Mouse (Mus musculus): ENCODE results near the gene Ell2. TPM values are rescaled to one million over a fixed set of nuclear protein-coding genes. Genes with fewer than 3 reads are reported as not detected.

Gene Ell2
- polyA plus RNA-seq, 1 experiment from 2014 or later, result 34.2 TPM

- 46% methylated on average over 4 of the region's 4 CpGs for WGBS (ENCODE audit: insufficient replicate concordance)
- Histone ChIP-seq H3K4me2 (no peak overlapping the region), H3K27ac (replicated peaks) (peak overlapping the region; percentile 67), H3K27me3 (no peaks in the 10 kb centered on the region), H3K9ac (no peak overlapping the region), H3K9me3 (replicated peaks) (no peaks in the 10 kb centered on the region), H3K4me1 (replicated peaks) (peaks cover 90% of the 10 kb centered on the region), H3K36me3 (replicated peaks) (peaks cover 28% of the 10 kb centered on the region), H3K4me3 (replicated peaks) (no peak overlapping the region)
- no peak for ATAC-seq (ENCODE audit: insufficient read depth)
Observed at GRCm38 (mm10) chr13:75744065-75744464, 37.5 kb downstream of the Ell2 start.

DNA sequence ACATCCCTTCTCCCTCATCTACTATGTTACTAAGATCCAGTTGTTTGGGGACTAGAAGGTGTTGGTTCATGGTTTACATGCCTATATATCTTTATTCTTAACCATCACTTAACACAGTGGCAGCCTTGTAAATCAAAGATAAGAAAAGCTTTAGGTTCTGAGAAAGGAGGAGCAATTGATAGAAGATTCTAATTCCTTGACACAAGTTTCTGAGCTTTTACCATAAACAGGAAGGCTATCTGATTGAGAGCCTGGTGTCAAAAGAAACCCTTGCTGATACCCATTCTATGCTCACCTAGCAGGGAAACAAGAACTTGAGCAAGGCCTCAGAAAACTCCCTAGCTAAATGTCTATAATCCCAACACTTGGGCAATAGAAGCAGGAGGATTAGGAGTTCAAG is 38.8 kb downstream of the Ell2 start:
- Histone ChIP-seq H3K4me2 (no peak overlapping the region), H3K4me1 (replicated peaks) (peaks cover 85% of the 10 kb centered on the region), H3K27ac (replicated peaks) (peak overlapping the region; percentile 59), H3K4me3 (replicated peaks) (no peak overlapping the region), H3K9me3 (replicated peaks) (no peaks in the 10 kb centered on the region), H3K27me3 (no peaks in the 10 kb centered on the region), H3K9ac (no peak overlapping the region), H3K36me3 (replicated peaks) (peaks cover 38% of the 10 kb centered on the region)
- no peak for ATAC-seq (ENCODE audit: insufficient read depth)

DNA sequence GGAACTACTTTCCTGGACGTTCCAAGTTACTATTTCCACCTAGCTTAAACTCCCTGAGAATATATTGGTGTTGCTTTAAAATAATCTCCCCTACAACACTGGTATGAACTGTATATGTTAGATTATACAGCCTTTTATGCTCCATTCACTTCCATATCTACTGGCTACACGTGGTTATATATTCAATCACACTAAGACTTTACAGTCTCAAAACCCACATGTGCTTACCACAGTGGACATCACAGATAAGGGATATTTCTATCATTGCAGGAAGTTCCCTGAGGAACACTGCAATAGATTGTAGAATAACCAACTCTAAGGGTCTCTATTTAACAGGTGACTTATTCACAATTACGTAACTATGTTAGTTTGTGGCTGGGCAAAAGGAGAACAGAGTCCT is 40.7 kb downstream of the Ell2 start:
- 23% methylated on average over 3 of the region's 3 CpGs for WGBS (ENCODE audit: insufficient replicate concordance)
- peaks cover 54% of the 10 kb centered on the region for H3K36me3 ChIP-seq (replicated peaks)
- peak; percentile 54 for ATAC-seq (ENCODE audit: insufficient read depth)
- no peak overlapping the region for H3K9ac ChIP-seq
- no peaks in the 10 kb centered on the region for H3K27me3 ChIP-seq
- no peaks in the 10 kb centered on the region for H3K9me3 ChIP-seq (replicated peaks)
- no peak overlapping the region for H3K4me2 ChIP-seq
- H3K4me1 ChIP-seq (replicated peaks), result peaks cover 66% of the 10 kb centered on the region
- H3K4me3 ChIP-seq (replicated peaks), result no peak overlapping the region
- peak overlapping the region; percentile 69 for H3K27ac ChIP-seq (replicated peaks)

- 0 out of 2 replicates have a peak overlapping the region, but pooled peaks have one; percentile 8 for H3K27ac ChIP-seq (replicated peaks)
- H3K27me3 ChIP-seq, result no peaks in the 10 kb centered on the region
- WGBS (ENCODE audit: insufficient replicate concordance), result 93% methylated on average over 7 of the region's 7 CpGs
- no peak for ATAC-seq (ENCODE audit: insufficient read depth)
- no peak overlapping the region for H3K4me2 ChIP-seq
- H3K9ac ChIP-seq, result no peak overlapping the region
- H3K4me3 ChIP-seq (replicated peaks), result no peak overlapping the region
- H3K4me1 ChIP-seq (replicated peaks), result peaks cover 54% of the 10 kb centered on the region
- no peaks in the 10 kb centered on the region for H3K9me3 ChIP-seq (replicated peaks)
- peaks cover 68% of the 10 kb centered on the region for H3K36me3 ChIP-seq (replicated peaks)
Observed at GRCm38 (mm10) chr13:75748685-75749084, 42.1 kb downstream of the Ell2 start.

DNA sequence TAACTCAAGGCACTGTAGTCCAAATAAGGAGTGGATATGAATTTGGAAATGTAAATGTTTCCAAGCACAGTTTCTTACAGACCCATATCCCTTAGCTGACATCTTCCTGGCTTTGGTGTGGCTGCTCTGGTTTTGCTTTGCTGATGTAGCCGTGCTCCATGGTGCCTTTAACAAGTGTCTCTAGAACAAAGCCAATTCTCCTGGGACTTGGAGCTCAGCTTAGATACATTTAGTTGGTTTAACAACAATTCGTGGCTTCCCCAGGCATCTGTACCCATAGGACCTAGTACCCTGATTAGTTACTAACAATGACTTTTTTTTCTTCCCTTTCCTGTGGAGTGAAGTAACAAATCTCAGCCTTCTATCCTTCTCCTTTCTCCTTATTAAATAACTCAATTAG is 44.2 kb downstream of the Ell2 start:
- WGBS (ENCODE audit: insufficient replicate concordance), result 86% methylated on average over 2 of the region's 2 CpGs
- ATAC-seq (ENCODE audit: insufficient read depth), result no peak
- Histone ChIP-seq H3K4me1 (replicated peaks) (peaks cover 34% of the 10 kb centered on the region), H3K36me3 (replicated peaks) (peaks cover 84% of the 10 kb centered on the region), H3K27me3 (no peaks in the 10 kb centered on the region), H3K27ac (replicated peaks) (no peak overlapping the region), H3K9ac (no peak overlapping the region), H3K9me3 (replicated peaks) (no peaks in the 10 kb centered on the region), H3K4me2 (no peak overlapping the region), H3K4me3 (replicated peaks) (no peak overlapping the region)

- no peak overlapping the region for H3K4me2 ChIP-seq
- no peaks in the 10 kb centered on the region for H3K27me3 ChIP-seq
- WGBS (ENCODE audit: insufficient replicate concordance), result 91% methylated on average over 5 of the region's 5 CpGs
- no peak overlapping the region for H3K27ac ChIP-seq (replicated peaks)
- H3K9ac ChIP-seq, result no peak overlapping the region
- no peaks in the 10 kb centered on the region for H3K9me3 ChIP-seq (replicated peaks)
- H3K36me3 ChIP-seq (replicated peaks), result peaks cover 89% of the 10 kb centered on the region
- no peak overlapping the region for H3K4me3 ChIP-seq (replicated peaks)
- ATAC-seq (ENCODE audit: insufficient read depth), result no peak
- peaks cover 20% of the 10 kb centered on the region for H3K4me1 ChIP-seq (replicated peaks)
Observed at GRCm38 (mm10) chr13:75752216-75752938, 45.8 kb downstream of the Ell2 start.

- H3K27ac ChIP-seq (replicated peaks), result no peak overlapping the region
- WGBS (ENCODE audit: insufficient replicate concordance), result 85% methylated on average over 5 of the region's 5 CpGs
Observed at GRCm38 (mm10) chr13:75754398-75754797, 47.8 kb downstream of the Ell2 start.

DNA sequence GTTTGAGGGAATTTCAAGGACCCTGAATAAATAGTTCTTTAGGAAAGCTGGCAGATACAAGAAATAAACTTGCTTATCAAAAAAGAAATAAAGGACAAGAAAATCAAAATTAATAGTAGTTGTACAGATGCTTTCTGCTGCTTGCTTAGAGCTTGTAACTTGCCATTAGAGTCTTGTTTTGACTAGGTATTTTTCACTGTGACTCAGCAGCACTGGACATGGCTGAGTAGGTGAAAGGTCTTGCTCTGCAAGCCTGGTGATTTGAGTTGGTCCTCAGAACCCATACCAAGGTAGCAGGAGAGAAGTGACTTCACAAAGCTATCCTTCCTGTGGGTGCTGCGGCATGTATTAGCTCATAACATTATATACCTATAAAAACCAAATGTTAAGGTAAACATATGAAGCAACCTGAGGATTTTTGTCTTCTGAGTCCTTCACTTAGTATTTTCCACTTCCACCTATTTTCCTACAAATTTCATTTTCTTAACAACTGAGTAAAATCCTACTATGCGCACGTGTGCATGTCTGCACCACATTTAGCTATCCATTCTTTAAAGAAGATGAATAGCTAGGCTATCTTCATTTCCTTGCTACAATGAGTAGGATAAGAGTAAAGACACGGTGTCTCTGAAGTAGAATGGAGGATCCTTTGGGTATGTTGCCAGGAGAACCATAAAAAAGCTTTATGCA is 54.4 kb downstream of the Ell2 start:
- Histone ChIP-seq H3K4me1 (replicated peaks) (0 out of 2 replicates have a peak, but pooled peaks cover 8% of the 10 kb centered on the region), H3K36me3 (replicated peaks) (peaks cover 83% of the 10 kb centered on the region), H3K9ac (no peak overlapping the region), H3K4me3 (replicated peaks) (no peak overlapping the region), H3K27ac (replicated peaks) (no peak overlapping the region; the same call in 1 of the 2 replicates), H3K4me2 (no peak overlapping the region), H3K27me3 (no peaks in the 10 kb centered on the region), H3K9me3 (replicated peaks) (no peaks in the 10 kb centered on the region)
- no peak for ATAC-seq (ENCODE audit: insufficient read depth)
- 90% methylated on average over 4 of the region's 4 CpGs for WGBS (ENCODE audit: insufficient replicate concordance)

More at GRCm38 (mm10) chr13:75754398-75754797, 47.8 kb downstream of the Ell2 start:
- Histone ChIP-seq H3K36me3 (replicated peaks) (peaks cover 83% of the 10 kb centered on the region), H3K4me2 (no peak overlapping the region), H3K9ac (no peak overlapping the region), H3K4me3 (replicated peaks) (no peak overlapping the region), H3K27me3 (no peaks in the 10 kb centered on the region), H3K4me1 (replicated peaks) (peaks cover 4% of the 10 kb centered on the region), H3K9me3 (replicated peaks) (no peaks in the 10 kb centered on the region)
- ATAC-seq (ENCODE audit: insufficient read depth), result no peak

- ATAC-seq (ENCODE audit: insufficient read depth), result no peak
- Histone ChIP-seq H3K4me1 (replicated peaks) (0 out of 2 replicates have a peak, but pooled peaks cover 8% of the 10 kb centered on the region), H3K9me3 (replicated peaks) (no peaks in the 10 kb centered on the region), H3K36me3 (replicated peaks) (peaks cover 81% of the 10 kb centered on the region), H3K27ac (replicated peaks) (no peak overlapping the region), H3K4me3 (replicated peaks) (no peak overlapping the region), H3K9ac (no peak overlapping the region), H3K27me3 (no peaks in the 10 kb centered on the region), H3K4me2 (no peak overlapping the region)
- 33% methylated on average over 4 of the region's 4 CpGs for WGBS (ENCODE audit: insufficient replicate concordance)
Observed at GRCm38 (mm10) chr13:75762759-75763158, 56.2 kb downstream of the Ell2 start.

- Histone ChIP-seq H3K9ac (no peak overlapping the region), H3K36me3 (replicated peaks) (peaks cover 80% of the 10 kb centered on the region), H3K27me3 (no peaks in the 10 kb centered on the region), H3K27ac (replicated peaks) (no peak overlapping the region), H3K4me1 (replicated peaks) (0 out of 2 replicates have a peak, but pooled peaks cover 8% of the 10 kb centered on the region), H3K4me2 (no peak overlapping the region), H3K9me3 (replicated peaks) (no peaks in the 10 kb centered on the region), H3K4me3 (replicated peaks) (no peak overlapping the region)
- WGBS (ENCODE audit: insufficient replicate concordance), result 64% methylated on average over 3 of the region's 3 CpGs
- ATAC-seq (ENCODE audit: insufficient read depth), result no peak
Observed at GRCm38 (mm10) chr13:75763280-75763679, 56.7 kb downstream of the Ell2 start.

DNA sequence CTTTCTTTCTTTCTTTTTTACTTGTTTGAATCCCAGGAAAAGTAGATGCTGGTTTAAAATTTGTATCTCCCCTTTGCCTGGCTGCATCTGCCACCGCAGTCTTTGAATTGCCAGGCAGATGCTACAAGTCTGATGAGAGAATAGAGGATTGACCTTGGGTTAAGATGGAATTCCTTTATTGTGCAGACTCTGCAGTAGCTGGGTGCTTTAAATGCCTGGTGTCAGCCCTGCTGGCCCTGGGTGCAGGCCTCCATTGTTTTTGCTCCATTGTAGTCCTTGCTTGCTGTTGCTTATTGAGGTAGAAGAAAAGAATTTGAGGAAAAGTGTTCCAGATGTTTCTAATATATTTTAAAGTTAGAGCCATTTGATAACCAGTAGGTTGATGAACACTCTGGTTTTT is 59.2 kb downstream of the Ell2 start:
- WGBS (ENCODE audit: insufficient replicate concordance), result 100% methylated on average over 1 of the region's 1 CpGs
- ATAC-seq (ENCODE audit: insufficient read depth), result no peak
- no peak overlapping the region for H3K4me3 ChIP-seq (replicated peaks)
- H3K36me3 ChIP-seq (replicated peaks), result peaks cover 89% of the 10 kb centered on the region
- no peaks in the 10 kb centered on the region for H3K27me3 ChIP-seq
- H3K4me2 ChIP-seq, result no peak overlapping the region
- H3K27ac ChIP-seq (replicated peaks), result no peak overlapping the region
- H3K4me1 ChIP-seq (replicated peaks), result peaks cover 12% of the 10 kb centered on the region; the same call in 1 of the 2 replicates
- no peaks in the 10 kb centered on the region for H3K9me3 ChIP-seq (replicated peaks)
- H3K9ac ChIP-seq, result no peak overlapping the region

Data from liver, embryonic 15.5 days (tissue).